1 mouse cellular context compared by ENCODE assay signal in genomic region chr8:122389357-122389756, GRCm38 (mm10).
TF ChIP-seq lines count a peak whose summit lies in the region.

No protein-coding gene starts in this region.

TF ChIP-seq in ES-E14, 5 proteins besides CTCF, POLR2A, EP300 and RAD21 (continued from another document):
- TF ChIP-seq ZNF384 (IDR thresholded peaks at IDR 0.05; ENCODE audit: low read depth, low read length) (no peak), CHD2 (IDR thresholded peaks at IDR 0.05; ENCODE audit: low read depth, low read length) (no peak), HCFC1 (IDR thresholded peaks at IDR 0.05; ENCODE audit: borderline replicate concordance, insufficient read depth, low read length) (no peak)
